Mouse (Mus musculus): ENCODE measurements at regions not wholly inside any gene's neighbourhood (a gene's known extent, or its start where the extent isn't known, plus 50 kb on each side); places are given as distances from the start of the nearest gene placed in this dataset.

DNA sequence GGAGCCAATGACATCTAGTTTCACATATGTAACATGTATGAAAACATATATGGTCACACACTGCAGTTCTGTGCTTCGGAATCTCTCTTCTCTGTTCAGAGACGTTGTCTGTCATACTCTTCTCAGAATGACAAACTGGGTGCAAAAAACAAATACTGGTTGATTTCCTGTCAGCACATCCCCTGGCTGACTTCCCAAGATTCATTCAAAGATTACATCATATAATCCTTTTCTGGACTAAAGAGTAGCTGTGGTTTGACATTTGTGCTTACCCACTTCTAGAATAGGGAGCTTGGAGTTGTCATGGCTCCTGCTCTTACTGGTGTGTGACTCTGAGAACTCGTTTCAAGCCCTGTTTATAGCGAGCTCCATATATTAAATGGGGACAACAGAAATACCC, 85.8 kb upstream of the Tut7 start:
- Histone ChIP-seq H3K27me3 (replicated peaks) (no peaks in the 10 kb centered on the region), H3K9ac (ENCODE audit: insufficient read depth, low read depth) (no peak overlapping the region), H3K9me3 (replicated peaks; ENCODE audit: low read length) (peaks cover 39% of the 10 kb centered on the region), H3K27ac (ENCODE audit: insufficient read depth, low read depth) (no peak overlapping the region), H3K4me3 (replicated peaks in 1 of 3; ENCODE audit: low read depth in 2 of 3, low read length in 2 of 3, poor library complexity in 1 of 3) (no peak overlapping the region), H3K79me2 (replicated peaks; ENCODE audit: control insufficient read depth, extremely low read depth, insufficient read depth, poor library complexity, severe bottlenecking) (no peaks in the 10 kb centered on the region), H3K36me3 (replicated peaks in 1 of 2; ENCODE audit: control insufficient read depth in 1 of 2, insufficient read depth in 1 of 2, low read length in 1 of 2) (no peaks in the 10 kb centered on the region), H3K4me2 (ENCODE audit: insufficient read depth, low read depth, poor library complexity, severe bottlenecking) (no peak overlapping the region), H3K4me1 (ENCODE audit: control insufficient read depth in 1 of 2, insufficient read depth in 2 of 2) (no peaks in the 10 kb centered on the region)
- no peak for DNase-seq (ENCODE audit: extremely low read depth)
- in situ Hi-C loops (cut with MboI; ENCODE audit: low pct_ligation_motif_present, low pct_unique_long_range_greater_than_20kb, low sequenced_read_pairs) (no loop called here), dilution Hi-C loops (cut with MboI; ENCODE audit: extremely low pct_ligation_motif_present, extremely low pct_unique_long_range_greater_than_20kb, low sequenced_read_pairs) (no loop called here)
- TF ChIP-seq TCF12 (IDR thresholded peaks at IDR 0.05; ENCODE audit: low read depth, low read length) (no peak), UBTF (IDR thresholded peaks at IDR 0.05; ENCODE audit: low read depth, low read length) (no peak), SIN3A (IDR thresholded peaks at IDR 0.05; ENCODE audit: low read length) (no peak), GABPA (IDR thresholded peaks at IDR 0.05; ENCODE audit: insufficient replicate concordance, low read depth, low read length) (no peak), ETS1 (conservative IDR thresholded peaks at IDR 0.05; ENCODE audit: low read depth, low read length) (no peak), ELF1 (IDR thresholded peaks at IDR 0.05; ENCODE audit: low read depth, low read length) (no peak), NELFE (IDR thresholded peaks at IDR 0.05; ENCODE audit: low read depth, low read length) (no peak), ZMIZ1 (IDR thresholded peaks at IDR 0.05; ENCODE audit: low read depth, low read length) (no peak), HCFC1 (IDR thresholded peaks at IDR 0.05; ENCODE audit: low read depth, low read length) (no peak), IRF4 (IDR thresholded peaks at IDR 0.05; ENCODE audit: low read depth, low read length) (no peak), JUND (conservative IDR thresholded peaks at IDR 0.05; ENCODE audit: low read depth, low read length) (no peak)

DNA sequence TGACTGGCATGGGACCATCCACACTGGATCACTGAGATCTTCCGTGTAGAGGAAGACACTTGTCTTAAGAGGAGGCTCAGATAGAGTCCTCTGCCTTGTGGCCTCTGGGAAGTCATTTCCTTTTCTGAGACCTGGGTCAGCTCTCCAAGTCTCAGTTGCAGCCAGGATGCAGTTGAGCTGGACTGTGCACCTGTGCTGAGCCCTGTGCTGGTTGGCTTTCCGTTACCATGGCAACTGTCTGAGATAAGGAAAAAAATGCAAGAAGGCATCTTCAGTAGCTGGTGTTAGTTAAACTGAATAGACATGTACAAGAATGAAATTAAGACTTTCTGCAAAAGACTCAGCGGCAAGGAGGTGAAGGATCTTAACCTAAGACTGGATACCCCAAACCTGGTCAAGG, 82.5 kb upstream of the Tut7 start:
- no peaks in the 10 kb centered on the region for H3K27me3 ChIP-seq (replicated peaks)
- no peak overlapping the region for H3K4me2 ChIP-seq (ENCODE audit: insufficient read depth, low read depth, poor library complexity, severe bottlenecking)
- H3K36me3 ChIP-seq (replicated peaks in 1 of 2; ENCODE audit: control insufficient read depth in 1 of 2, insufficient read depth in 1 of 2, low read length in 1 of 2): no peaks in the 10 kb centered on the region
- H3K4me1 ChIP-seq (ENCODE audit: control insufficient read depth in 1 of 2, insufficient read depth in 2 of 2): no peaks in the 10 kb centered on the region
- no peak overlapping the region for H3K27ac ChIP-seq (ENCODE audit: insufficient read depth, low read depth)
- no peak for TF ChIP-seq RAD21 (IDR thresholded peaks at IDR 0.05; ENCODE audit: low read depth, low read length)
- no peak for TF ChIP-seq CHD1 (IDR thresholded peaks at IDR 0.05; ENCODE audit: low read depth, low read length)
- TF ChIP-seq TBP (conservative IDR thresholded peaks at IDR 0.05; ENCODE audit: low read depth, low read length): no peak
- no peak for TF ChIP-seq ZC3H11A (IDR thresholded peaks at IDR 0.05; ENCODE audit: low read depth, low read length)
- TF ChIP-seq MYC (IDR thresholded peaks at IDR 0.05; ENCODE audit: low read depth, low read length): no peak
- no peak for TF ChIP-seq POLR2A (IDR thresholded peaks at IDR 0.05; ENCODE audit: low read depth, low read length)
- no peak for TF ChIP-seq EP300 (IDR thresholded peaks at IDR 0.05; ENCODE audit: low read length)
- TF ChIP-seq CTCF (conservative IDR thresholded peaks at IDR 0.05 in 1 of 2, IDR thresholded peaks at IDR 0.05 in 1 of 2; ENCODE audit: low read depth in 2 of 2, low read length in 2 of 2): no peak
- TF ChIP-seq MXI1 (IDR thresholded peaks at IDR 0.05; ENCODE audit: low read depth, low read length): no peak
- TF ChIP-seq GABPA (IDR thresholded peaks at IDR 0.05; ENCODE audit: insufficient replicate concordance, low read depth, low read length): no peak
- no peak for TF ChIP-seq ZNF384 (IDR thresholded peaks at IDR 0.05; ENCODE audit: low read depth, low read length)
- no peak for TF ChIP-seq ETS1 (conservative IDR thresholded peaks at IDR 0.05; ENCODE audit: low read depth, low read length)
- dilution Hi-C loops (cut with MboI; ENCODE audit: extremely low pct_ligation_motif_present, extremely low pct_unique_long_range_greater_than_20kb, low sequenced_read_pairs): no loop called here
- in situ Hi-C loops (cut with MboI; ENCODE audit: low pct_ligation_motif_present, low pct_unique_long_range_greater_than_20kb, low sequenced_read_pairs): no loop called here
- H3K9me3 ChIP-seq (replicated peaks; ENCODE audit: low read length): peaks cover 34% of the 10 kb centered on the region
- no peak overlapping the region for H3K4me3 ChIP-seq (replicated peaks in 1 of 3; ENCODE audit: low read depth in 2 of 3, low read length in 2 of 3, poor library complexity in 1 of 3)
- DNase-seq (ENCODE audit: extremely low read depth): no peak
- H3K9ac ChIP-seq (ENCODE audit: insufficient read depth, low read depth): no peak overlapping the region
- no peaks in the 10 kb centered on the region for H3K79me2 ChIP-seq (replicated peaks; ENCODE audit: control insufficient read depth, extremely low read depth, insufficient read depth, poor library complexity, severe bottlenecking)

All from CH12.LX (cell line).